Mouse (Mus musculus): Measurements from ENCODE around the gene Slc7a6. TPM values are rescaled to one million over a fixed set of nuclear protein-coding genes. Genes with fewer than 3 reads are reported as not detected.
A peak's percentile ranks its signal among the peaks of the same experiment; 100 is the strongest.

The Slc7a6 gene
- polyA plus RNA-seq, 1 experiment from 2014 or later = 40.4 TPM

GRCm38 (mm10) chr8:106169934-106170480, 1.4 kb downstream of the Slc7a6 start:
- 35% methylated on average over 6 of the region's 6 CpGs for WGBS
- H3K9me3 ChIP-seq (ENCODE audit: control insufficient read depth, low read length) = no peaks in the 10 kb centered on the region
- H3K4me1 ChIP-seq (ENCODE audit: control insufficient read depth in 2 of 2, insufficient read depth in 2 of 2, low read length in 2 of 2) = peaks cover 2 to 21% of the 10 kb centered on the region in 2 experiments; a peak in 3 of 4 replicates
- no peaks in the 10 kb centered on the region for H3K27me3 ChIP-seq (ENCODE audit: control insufficient read depth, insufficient read depth, low read length)
- H3K27ac ChIP-seq (replicated peaks in 1 of 2; ENCODE audit: control insufficient read depth in 1 of 2, insufficient read depth in 1 of 2, low read depth in 2 of 2, low read length in 2 of 2) = no peak overlapping the region
- H3K36me3 ChIP-seq (ENCODE audit: control insufficient read depth, insufficient read depth, low read length) = no peaks in the 10 kb centered on the region
- H3K4me2 ChIP-seq (ENCODE audit: low read length) = peak overlapping the region; percentile 81
- ATAC-seq (ENCODE audit: insufficient number of reproducible peaks, insufficient read depth, low FRiP score, low read depth) = no peak
- peak overlapping the region; percentile 84 to 87; a peak in 3 of 4 replicates for H3K4me3 ChIP-seq (ENCODE audit: control insufficient read depth in 1 of 2, insufficient read depth in 1 of 2, low read depth in 1 of 2, low read length in 2 of 2)
- peak overlapping the region; percentile 86 for H3K9ac ChIP-seq (ENCODE audit: low read length)

- 86% methylated on average over 3 of the region's 3 CpGs for WGBS
- H3K4me2 ChIP-seq (ENCODE audit: low read length) = no peak overlapping the region
- H3K4me1 ChIP-seq (ENCODE audit: control insufficient read depth in 2 of 2, insufficient read depth in 2 of 2, low read length in 2 of 2) = peaks cover 0 to 11% of the 10 kb centered on the region in 2 experiments; a peak in 2 of 4 replicates
- no peak overlapping the region for H3K4me3 ChIP-seq (ENCODE audit: control insufficient read depth in 1 of 2, insufficient read depth in 1 of 2, low read depth in 1 of 2, low read length in 2 of 2)
- H3K9ac ChIP-seq (ENCODE audit: low read length) = no peak overlapping the region
- no peaks in the 10 kb centered on the region for H3K9me3 ChIP-seq (ENCODE audit: control insufficient read depth, low read length)
- no peaks in the 10 kb centered on the region for H3K36me3 ChIP-seq (ENCODE audit: control insufficient read depth, insufficient read depth, low read length)
- no peak for ATAC-seq (ENCODE audit: insufficient number of reproducible peaks, insufficient read depth, low FRiP score, low read depth)
- H3K27me3 ChIP-seq (ENCODE audit: control insufficient read depth, insufficient read depth, low read length) = no peaks in the 10 kb centered on the region
- no peak overlapping the region for H3K27ac ChIP-seq (replicated peaks in 1 of 2; ENCODE audit: control insufficient read depth in 1 of 2, insufficient read depth in 1 of 2, low read depth in 2 of 2, low read length in 2 of 2)
Observed at GRCm38 (mm10) chr8:106173566-106173965, 4.9 kb downstream of the Slc7a6 start.

- Histone ChIP-seq H3K27ac (replicated peaks in 1 of 2; ENCODE audit: control insufficient read depth in 1 of 2, insufficient read depth in 1 of 2, low read depth in 2 of 2, low read length in 2 of 2) (no peak overlapping the region), H3K4me3 (ENCODE audit: control insufficient read depth in 1 of 2, insufficient read depth in 1 of 2, low read depth in 1 of 2, low read length in 2 of 2) (no peak overlapping the region), H3K4me1 (ENCODE audit: control insufficient read depth in 2 of 2, insufficient read depth in 2 of 2, low read length in 2 of 2) (peaks cover 0 to 4% of the 10 kb centered on the region in 2 experiments; a peak in 1 of 4 replicates), H3K36me3 (ENCODE audit: control insufficient read depth, insufficient read depth, low read length) (peaks cover 17% of the 10 kb centered on the region), H3K9me3 (ENCODE audit: control insufficient read depth, low read length) (no peaks in the 10 kb centered on the region), H3K4me2 (ENCODE audit: low read length) (no peak overlapping the region), H3K27me3 (ENCODE audit: control insufficient read depth, insufficient read depth, low read length) (no peaks in the 10 kb centered on the region), H3K9ac (ENCODE audit: low read length) (no peak overlapping the region)
- ATAC-seq (ENCODE audit: insufficient number of reproducible peaks, insufficient read depth, low FRiP score, low read depth) = no peak
- 28% methylated on average over 1 of the region's 1 CpGs for WGBS
Observed at GRCm38 (mm10) chr8:106176891-106177290, 8.2 kb downstream of the Slc7a6 start.

GRCm38 (mm10) chr8:106177594-106177993, 8.9 kb downstream of the Slc7a6 start:
- H3K4me2 ChIP-seq (ENCODE audit: low read length) = no peak overlapping the region
- H3K4me3 ChIP-seq (ENCODE audit: control insufficient read depth in 1 of 2, insufficient read depth in 1 of 2, low read depth in 1 of 2, low read length in 2 of 2) = no peak overlapping the region
- 61% methylated on average over 1 of the region's 1 CpGs for WGBS
- peaks cover 0 to 4% of the 10 kb centered on the region in 2 experiments; a peak in 1 of 4 replicates for H3K4me1 ChIP-seq (ENCODE audit: control insufficient read depth in 2 of 2, insufficient read depth in 2 of 2, low read length in 2 of 2)
- H3K27me3 ChIP-seq (ENCODE audit: control insufficient read depth, insufficient read depth, low read length) = no peaks in the 10 kb centered on the region
- no peaks in the 10 kb centered on the region for H3K9me3 ChIP-seq (ENCODE audit: control insufficient read depth, low read length)
- no peak overlapping the region for H3K27ac ChIP-seq (replicated peaks in 1 of 2; ENCODE audit: control insufficient read depth in 1 of 2, insufficient read depth in 1 of 2, low read depth in 2 of 2, low read length in 2 of 2)
- no peak overlapping the region for H3K9ac ChIP-seq (ENCODE audit: low read length)
- peaks cover 24% of the 10 kb centered on the region for H3K36me3 ChIP-seq (ENCODE audit: control insufficient read depth, insufficient read depth, low read length)
- ATAC-seq (ENCODE audit: insufficient number of reproducible peaks, insufficient read depth, low FRiP score, low read depth) = no peak

GRCm38 (mm10) chr8:106178428-106178827, 9.8 kb downstream of the Slc7a6 start:
- Histone ChIP-seq H3K9me3 (ENCODE audit: control insufficient read depth, low read length) (no peaks in the 10 kb centered on the region), H3K36me3 (ENCODE audit: control insufficient read depth, insufficient read depth, low read length) (peaks cover 28% of the 10 kb centered on the region), H3K27me3 (ENCODE audit: control insufficient read depth, insufficient read depth, low read length) (no peaks in the 10 kb centered on the region), H3K4me1 (ENCODE audit: control insufficient read depth in 2 of 2, insufficient read depth in 2 of 2, low read length in 2 of 2) (peaks cover 0 to 4% of the 10 kb centered on the region in 2 experiments; a peak in 1 of 4 replicates), H3K9ac (ENCODE audit: low read length) (no peak overlapping the region), H3K4me2 (ENCODE audit: low read length) (no peak overlapping the region), H3K27ac (replicated peaks in 1 of 2; ENCODE audit: control insufficient read depth in 1 of 2, insufficient read depth in 1 of 2, low read depth in 2 of 2, low read length in 2 of 2) (no peak overlapping the region), H3K4me3 (ENCODE audit: control insufficient read depth in 1 of 2, insufficient read depth in 1 of 2, low read depth in 1 of 2, low read length in 2 of 2) (no peak overlapping the region)
- ATAC-seq (ENCODE audit: insufficient number of reproducible peaks, insufficient read depth, low FRiP score, low read depth) = no peak
- 62% methylated on average over 2 of the region's 2 CpGs for WGBS

GRCm38 (mm10) chr8:106185628-106186270, 17.1 kb downstream of the Slc7a6 start:
- Histone ChIP-seq H3K9ac (ENCODE audit: low read length) (no peak overlapping the region), H3K27me3 (ENCODE audit: control insufficient read depth, insufficient read depth, low read length) (no peaks in the 10 kb centered on the region), H3K4me3 (ENCODE audit: control insufficient read depth in 1 of 2, insufficient read depth in 1 of 2, low read depth in 1 of 2, low read length in 2 of 2) (no peak overlapping the region), H3K9me3 (ENCODE audit: control insufficient read depth, low read length) (no peaks in the 10 kb centered on the region), H3K4me2 (ENCODE audit: low read length) (no peak overlapping the region), H3K4me1 (ENCODE audit: control insufficient read depth in 2 of 2, insufficient read depth in 2 of 2, low read length in 2 of 2) (no peaks in the 10 kb centered on the region), H3K27ac (replicated peaks in 1 of 2; ENCODE audit: control insufficient read depth in 1 of 2, insufficient read depth in 1 of 2, low read depth in 2 of 2, low read length in 2 of 2) (no peak overlapping the region), H3K36me3 (ENCODE audit: control insufficient read depth, insufficient read depth, low read length) (peaks cover 31% of the 10 kb centered on the region)
- 89% methylated on average over 8 of the region's 8 CpGs for WGBS
- ATAC-seq (ENCODE audit: insufficient number of reproducible peaks, insufficient read depth, low FRiP score, low read depth) = no peak

GRCm38 (mm10) chr8:106186394-106186793, 17.7 kb downstream of the Slc7a6 start:
- Histone ChIP-seq H3K36me3 (ENCODE audit: control insufficient read depth, insufficient read depth, low read length) (peaks cover 33% of the 10 kb centered on the region), H3K4me2 (ENCODE audit: low read length) (no peak overlapping the region), H3K4me3 (ENCODE audit: control insufficient read depth in 1 of 2, insufficient read depth in 1 of 2, low read depth in 1 of 2, low read length in 2 of 2) (no peak overlapping the region), H3K9me3 (ENCODE audit: control insufficient read depth, low read length) (no peaks in the 10 kb centered on the region), H3K9ac (ENCODE audit: low read length) (no peak overlapping the region), H3K27me3 (ENCODE audit: control insufficient read depth, insufficient read depth, low read length) (no peaks in the 10 kb centered on the region), H3K4me1 (ENCODE audit: control insufficient read depth in 2 of 2, insufficient read depth in 2 of 2, low read length in 2 of 2) (peaks cover 0 to under 1% of the 10 kb centered on the region in 2 experiments; a peak in 1 of 4 replicates), H3K27ac (replicated peaks in 1 of 2; ENCODE audit: control insufficient read depth in 1 of 2, insufficient read depth in 1 of 2, low read depth in 2 of 2, low read length in 2 of 2) (no peak overlapping the region)
- no peak for ATAC-seq (ENCODE audit: insufficient number of reproducible peaks, insufficient read depth, low FRiP score, low read depth)
- 95% methylated on average over 3 of the region's 3 CpGs for WGBS

Data from heart, embryonic 14.5 days (tissue).